Mouse (Mus musculus) lung, postnatal 10 days (tissue): ENCODE results near the gene Shcbp1l.
"Not testable (repeated sequence)": the region's sequence is repeated elsewhere in the genome, so short reads cannot be mapped to it uniquely, and the experiment has no call there.

Experiments used
- DNase-seq: peaks from one replicate; pipeline ENCODE4 v3.0.0; 2021

The Shcbp1l gene

GRCm38 (mm10) chr1:153431158-153431557 lies 6.2 kb downstream of the Shcbp1l start:
- no peak for DNase-seq

GRCm38 (mm10) chr1:153431701-153432100 lies 6.7 kb downstream of the Shcbp1l start:
- DNase-seq = no peak

GRCm38 (mm10) chr1:153432329-153432728 lies 7.4 kb downstream of the Shcbp1l start:
- no peak for DNase-seq

GRCm38 (mm10) chr1:153433851-153434589 lies 9.1 kb downstream of the Shcbp1l start:
- no peak for DNase-seq

DNA sequence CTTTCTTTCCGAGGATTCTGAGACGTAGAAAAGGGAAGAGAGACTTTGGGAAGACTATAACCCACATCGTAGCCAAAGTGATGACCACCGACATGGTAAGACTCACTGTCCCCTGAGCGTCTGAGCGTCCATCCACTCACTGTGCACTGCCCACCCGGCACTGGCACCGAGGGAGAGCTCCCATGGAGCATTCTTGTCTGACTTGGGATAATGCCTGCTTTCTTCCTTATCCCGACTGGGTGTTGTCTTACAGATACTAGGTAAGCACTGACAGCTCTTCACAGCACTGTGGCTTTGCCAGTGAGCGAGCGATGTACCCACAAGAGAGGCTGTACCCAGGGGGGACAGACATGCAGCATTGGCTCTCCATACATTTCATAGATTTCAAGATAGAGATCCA lies 12.6 kb downstream of the Shcbp1l start:
- DNase-seq = no peak

- DNase-seq = no peak
Observed at GRCm38 (mm10) chr1:153440752-153441151, 15.8 kb downstream of the Shcbp1l start.

- no peak for DNase-seq
Observed at GRCm38 (mm10) chr1:153441656-153442055, 16.7 kb downstream of the Shcbp1l start.

DNA sequence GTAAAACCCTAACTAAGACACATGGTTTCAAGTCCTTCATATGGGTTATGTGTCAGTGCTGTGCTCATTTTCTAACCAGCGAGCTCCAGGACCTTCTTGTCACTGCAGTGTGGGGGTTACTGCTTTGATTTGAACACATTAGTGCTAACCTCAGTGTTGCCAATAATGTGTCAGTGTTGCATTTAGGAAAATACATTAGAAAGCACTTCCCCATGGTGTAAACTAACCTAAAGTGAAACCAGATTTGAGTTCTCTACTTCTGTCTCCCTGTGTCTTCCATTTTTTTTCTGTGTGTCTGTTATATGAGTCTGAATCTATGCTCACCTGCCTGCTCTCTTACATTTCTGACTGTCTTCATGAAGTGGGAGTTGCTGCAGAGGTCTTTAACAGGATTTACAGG lies 18.1 kb downstream of the Shcbp1l start:
- no peak for DNase-seq

DNA sequence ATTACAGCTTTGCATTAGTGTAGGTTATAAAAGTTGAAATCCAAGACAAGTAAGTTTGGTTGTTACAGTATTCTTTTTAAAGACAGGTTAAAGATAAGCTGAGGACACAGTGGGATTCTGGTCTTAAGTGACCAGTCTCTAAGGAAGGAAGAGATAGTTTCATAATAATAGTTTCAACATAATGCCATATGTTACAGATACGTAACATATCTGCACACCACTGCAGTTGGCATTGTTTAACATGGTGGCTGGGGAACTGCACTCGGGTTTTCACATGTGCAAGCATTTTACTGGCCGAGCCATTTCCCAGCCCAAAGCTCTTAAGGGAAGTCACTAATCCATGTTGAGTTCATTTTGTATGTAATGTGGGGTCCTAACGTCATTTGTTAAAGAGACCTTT lies 18.7 kb downstream of the Shcbp1l start:
- DNase-seq = no peak

DNA sequence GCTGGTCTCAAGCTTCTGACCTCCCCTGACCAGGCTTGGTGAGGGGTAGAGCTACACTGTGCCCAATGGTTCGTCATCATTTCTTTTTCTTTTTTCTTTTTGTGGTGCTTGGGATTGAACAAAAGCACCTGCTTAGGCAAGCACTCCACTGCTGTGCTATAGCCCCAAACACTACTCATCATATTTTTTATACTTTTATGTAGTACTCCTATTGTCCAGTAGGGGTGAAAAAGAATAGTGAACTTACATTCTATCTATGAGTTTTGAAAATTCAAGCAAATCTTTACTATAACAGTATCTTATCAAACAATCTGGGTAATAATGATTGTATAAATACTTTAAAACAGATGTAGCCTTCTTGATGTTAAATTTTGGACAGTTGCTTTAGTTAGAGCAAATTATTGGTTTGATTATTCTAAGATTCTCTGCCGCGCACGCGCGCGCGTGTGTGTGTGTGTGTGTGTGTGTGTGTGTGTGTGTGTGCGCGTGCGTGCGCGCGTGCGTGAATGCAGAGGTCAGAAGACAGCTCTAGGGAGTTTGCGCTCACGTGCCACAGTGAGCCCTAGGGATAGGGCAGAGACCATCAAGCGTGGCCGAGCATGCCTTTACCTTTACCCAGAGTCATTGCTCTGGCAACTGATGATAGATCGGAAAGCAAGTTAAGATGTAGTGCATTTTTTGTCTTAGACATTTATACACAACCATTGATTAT lies 21.3 kb downstream of the Shcbp1l start:
- DNase-seq = no peak

- DNase-seq = peak; percentile 48
Observed at GRCm38 (mm10) chr1:153451237-153452154, 26.5 kb downstream of the Shcbp1l start.

DNA sequence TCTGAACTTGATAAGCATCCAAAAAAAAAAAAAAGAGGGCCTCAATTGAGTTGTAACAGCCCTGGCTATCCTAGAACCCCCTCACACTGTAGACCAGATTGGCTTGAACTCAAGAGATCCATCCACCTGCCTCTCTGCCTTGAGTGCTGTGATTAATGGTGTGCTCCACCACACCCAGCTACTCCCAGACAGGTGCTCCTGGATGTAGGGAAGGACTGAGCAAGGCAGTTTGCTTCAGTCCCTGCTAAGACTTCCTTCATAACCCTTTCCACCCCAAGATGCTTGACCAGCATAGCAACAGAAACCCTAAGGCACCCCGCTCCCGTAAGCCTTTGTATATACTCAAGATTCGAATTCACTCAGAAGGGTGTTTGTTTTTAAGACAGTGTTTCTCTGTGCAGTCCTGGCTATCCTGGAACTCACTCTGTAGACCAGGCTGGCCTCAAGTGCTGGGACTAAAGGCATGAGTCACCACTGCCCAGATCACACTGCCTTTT lies 28.2 kb downstream of the Shcbp1l start:
- DNase-seq = no peak

DNA sequence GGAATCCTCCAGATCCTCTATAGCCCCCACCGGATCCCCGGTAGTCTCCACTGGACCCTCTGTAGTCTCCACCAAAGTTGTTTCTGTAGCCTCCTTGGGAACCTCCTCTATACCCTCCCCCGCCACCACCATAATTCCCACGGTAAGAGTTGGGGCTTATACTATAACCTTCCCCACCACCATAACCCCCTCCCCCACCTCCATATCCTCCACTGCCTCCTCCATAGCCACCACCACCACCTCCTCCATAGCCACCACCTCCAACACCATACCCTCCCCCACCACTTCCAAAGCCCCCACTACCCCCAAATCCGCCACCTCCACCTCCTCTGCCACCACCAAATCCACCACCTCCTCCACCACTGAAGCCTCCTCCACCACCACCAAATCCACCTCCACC lies 31.2 kb downstream of the Shcbp1l start:
- DNase-seq = no peak

GRCm38 (mm10) chr1:153461796-153462195 lies 36.8 kb downstream of the Shcbp1l start:
- DNase-seq = no peak

GRCm38 (mm10) chr1:153479296-153479695 lies 54.3 kb downstream of the Shcbp1l start:
- DNase-seq = no peak

- DNase-seq = peak; percentile 78
Observed at GRCm38 (mm10) chr1:153480386-153481024, 55.5 kb downstream of the Shcbp1l start.

- DNase-seq = no peak
Observed at GRCm38 (mm10) chr1:153481025-153481412, 56.1 kb downstream of the Shcbp1l start.

GRCm38 (mm10) chr1:153485201-153485796 lies 60.3 kb downstream of the Shcbp1l start:
- DNase-seq = no peak

DNA sequence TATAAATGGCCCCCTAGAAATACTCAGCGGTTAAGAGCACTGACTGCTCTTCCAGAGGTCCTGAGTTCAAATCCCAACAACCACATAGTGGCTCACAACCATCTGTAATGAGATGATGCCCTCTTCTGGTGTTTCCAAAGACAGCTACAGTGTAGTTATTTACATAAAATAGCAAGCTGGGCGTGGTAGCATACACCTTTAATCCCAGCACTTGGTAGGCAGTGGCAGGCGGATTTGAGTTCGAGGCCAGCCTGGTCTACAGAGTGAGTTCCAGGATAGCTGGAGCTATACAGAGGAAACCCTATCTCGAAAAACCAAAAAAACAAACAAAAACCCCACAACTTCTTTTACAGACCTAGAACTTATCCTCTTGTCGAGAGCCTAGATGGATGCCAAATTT lies 61.2 kb downstream of the Shcbp1l start:
- DNase-seq = not testable (repeated sequence)

GRCm38 (mm10) chr1:153486767-153487499 lies 62.0 kb downstream of the Shcbp1l start:
- peak; percentile 69 for DNase-seq

GRCm38 (mm10) chr1:153487500-153487879 lies 62.5 kb downstream of the Shcbp1l start, which contains the start of gene Dhx9:
Gene Dhx9, minus strand, starts transcription at chr1:153487660.
- peak; percentile 99 for DNase-seq
